Mouse (Mus musculus): ENCODE measurements around the gene Asxl1. TPM values are rescaled to one million over a fixed set of nuclear protein-coding genes. Genes with fewer than 3 reads are reported as not detected.

Asxl1 gene
- total RNA-seq, 2 experiments from 2014 or later: 22.4 to 23.7 TPM

DNA sequence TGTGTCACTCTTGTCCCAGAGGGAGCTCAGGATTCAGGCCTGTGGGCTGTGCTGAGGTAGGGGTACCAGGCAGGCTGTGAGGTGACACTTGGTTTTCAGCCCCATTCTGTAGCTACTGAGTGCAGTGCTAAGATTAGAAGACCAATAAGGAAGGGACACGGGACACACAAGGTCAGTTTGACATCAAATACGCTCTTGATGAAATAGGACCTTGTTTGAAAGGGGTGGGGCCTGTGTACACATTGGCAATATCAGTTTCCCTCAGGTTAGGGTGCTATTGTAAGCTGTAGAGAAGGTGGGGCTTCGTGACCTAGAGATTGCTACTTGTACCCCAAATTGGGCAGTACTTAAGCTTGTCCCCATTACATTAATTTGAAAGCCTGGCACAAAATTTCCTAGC lies 59.3 kb downstream of the Asxl1 start:
- DNase-seq (ENCODE audit: low spot score): no peak
- intact Hi-C loops (cut with DNase I): no loop called here

DNA sequence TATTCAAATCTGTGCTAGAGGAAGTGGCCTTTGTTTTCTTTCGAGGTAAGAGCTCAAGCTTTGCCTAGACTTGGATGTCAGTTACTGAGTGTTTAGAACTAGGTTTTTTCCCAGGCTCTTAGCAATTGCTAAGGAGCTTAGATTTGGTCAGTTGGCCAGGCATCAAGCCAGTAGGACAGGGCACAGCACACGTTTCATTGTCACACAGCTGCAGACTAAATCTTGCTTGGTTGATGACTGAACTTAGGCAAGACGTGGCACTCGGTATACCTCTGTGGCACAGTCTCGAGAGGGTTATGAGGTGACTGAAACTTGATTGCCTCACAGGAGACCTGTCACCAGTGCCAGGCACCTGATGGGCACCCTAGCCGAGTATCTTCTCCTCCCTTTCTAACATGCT lies 61.3 kb downstream of the Asxl1 start:
- DNase-seq (ENCODE audit: low spot score): no peak
- intact Hi-C loops (cut with DNase I): no loop called here

DNA sequence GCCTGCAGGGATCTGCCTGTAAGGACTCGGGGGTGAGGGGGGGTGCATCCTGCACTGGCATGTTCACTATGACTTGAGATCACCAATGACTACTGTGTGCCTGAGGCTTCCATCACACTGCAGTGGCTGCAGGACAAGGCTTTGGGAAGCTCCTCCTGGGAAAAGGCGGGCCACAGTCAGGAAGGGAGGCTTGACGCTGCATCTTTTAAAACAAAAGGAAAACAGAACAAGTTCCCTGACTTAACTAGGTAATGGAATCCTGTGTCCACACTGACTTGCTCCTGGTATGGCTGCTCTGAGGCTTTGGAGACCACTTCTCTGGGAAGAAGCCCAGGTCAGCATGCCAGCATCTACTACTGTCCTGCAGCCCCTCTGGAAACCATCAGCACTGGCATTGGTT lies 63.3 kb downstream of the Asxl1 start:
- intact Hi-C loops (cut with DNase I): no loop called here
- DNase-seq (ENCODE audit: low spot score): no peak

- no peak for DNase-seq (ENCODE audit: low spot score)
- intact Hi-C loops (cut with DNase I): no loop called here
Observed at GRCm38 (mm10) chr2:153411557-153411956, 65.9 kb downstream of the Asxl1 start.

DNA sequence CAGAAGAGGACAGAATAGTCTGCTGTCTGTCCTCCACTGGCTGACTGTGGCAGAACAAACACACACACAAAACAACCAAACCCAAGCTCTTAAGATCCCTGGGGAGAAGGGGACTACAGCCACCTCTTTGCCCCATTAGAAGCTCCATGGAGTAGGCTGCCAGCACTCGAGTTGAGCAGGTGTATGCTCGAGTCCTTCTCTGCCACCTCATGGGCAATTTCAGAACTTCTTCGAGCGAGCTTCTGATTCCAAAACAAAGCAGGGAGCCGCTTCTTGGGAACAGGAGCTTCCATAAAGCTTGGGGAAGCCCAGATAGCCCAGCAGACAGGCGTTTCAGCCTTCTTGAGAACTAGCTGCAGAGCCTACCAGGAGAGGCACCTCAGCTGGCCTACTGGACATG lies 66.9 kb downstream of the Asxl1 start:
- intact Hi-C loops (cut with DNase I): no loop called here
- DNase-seq (ENCODE audit: low spot score): no peak

GRCm38 (mm10) chr2:153414607-153415006 lies 69.0 kb downstream of the Asxl1 start:
- DNase-seq (ENCODE audit: low spot score): no peak
- intact Hi-C loops (cut with DNase I): loop anchor here (2.0 kb wide), 1 partner anchor 268 kb away; no protein-coding TSS in a partner anchor

DNA sequence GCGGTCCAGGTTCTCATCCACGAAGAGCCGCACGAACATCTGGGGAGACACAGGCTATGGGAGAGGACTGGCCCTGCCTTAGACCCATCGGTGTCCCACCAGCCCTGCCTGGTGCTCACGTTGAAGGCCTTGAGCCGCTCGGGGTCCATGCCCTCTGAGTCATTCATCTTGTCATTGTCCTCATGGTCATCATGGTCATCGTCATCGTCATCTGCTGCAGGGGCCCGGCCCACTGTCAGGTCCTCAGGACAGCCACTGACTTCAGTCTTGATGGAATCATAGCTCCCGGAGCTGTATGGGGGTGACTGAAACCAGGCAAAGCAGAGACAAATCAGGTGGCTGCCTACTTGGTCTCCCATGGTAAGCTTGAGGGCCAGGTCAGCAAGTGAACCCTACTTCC lies 72.2 kb downstream of the Asxl1 start:
- DNase-seq (ENCODE audit: low spot score): no peak
- intact Hi-C loops (cut with DNase I): no loop called here

DNA sequence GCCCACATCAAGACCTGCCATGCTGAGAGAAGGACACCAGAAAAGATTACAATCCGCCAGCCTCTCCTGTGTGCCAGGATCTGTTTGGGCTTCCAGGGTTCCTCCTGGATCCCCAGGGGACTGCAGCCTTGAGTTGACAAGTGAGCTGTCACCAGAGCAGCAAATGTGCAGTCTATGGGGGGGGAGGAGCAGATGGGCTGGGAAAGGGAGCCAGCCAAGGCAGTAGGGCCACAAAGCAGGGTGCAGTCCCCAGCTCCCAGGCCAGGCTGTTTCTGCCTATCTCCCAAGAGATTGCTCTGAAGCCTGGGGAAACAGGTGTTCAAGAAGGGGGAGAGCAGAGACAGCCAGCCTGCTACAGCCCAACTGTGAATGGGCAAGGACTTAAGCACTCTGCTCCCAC lies 72.8 kb downstream of the Asxl1 start:
- DNase-seq (ENCODE audit: low spot score): no peak
- intact Hi-C loops (cut with DNase I): no loop called here

GRCm38 (mm10) chr2:153421233-153421632 lies 75.6 kb downstream of the Asxl1 start:
- no peak for DNase-seq (ENCODE audit: low spot score)
- intact Hi-C loops (cut with DNase I): no loop called here

- intact Hi-C loops (cut with DNase I): no loop called here
- no peak for DNase-seq (ENCODE audit: low spot score)
Observed at GRCm38 (mm10) chr2:153422051-153422450, 76.4 kb downstream of the Asxl1 start.

DNA sequence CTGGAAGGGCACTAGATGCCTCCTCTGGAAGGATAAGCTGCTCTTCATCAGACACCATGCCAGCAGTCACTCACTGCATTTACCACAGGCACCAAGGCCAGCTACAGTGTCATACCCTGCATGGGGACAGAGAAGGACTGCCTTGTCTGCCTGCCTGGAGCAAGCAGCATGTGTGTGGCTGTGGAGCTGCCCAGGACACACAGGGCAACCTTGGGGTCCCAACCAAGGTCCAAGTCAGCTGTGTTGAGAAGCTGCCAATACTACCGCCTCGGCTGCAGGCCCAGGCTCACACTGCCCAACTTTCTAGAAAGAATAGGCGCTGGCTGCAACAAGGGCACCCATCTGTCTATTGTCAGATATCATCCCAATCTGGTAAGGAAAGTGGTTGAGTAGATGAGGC lies 77.5 kb downstream of the Asxl1 start:
- intact Hi-C loops (cut with DNase I): no loop called here
- no peak for DNase-seq (ENCODE audit: low spot score)

DNA sequence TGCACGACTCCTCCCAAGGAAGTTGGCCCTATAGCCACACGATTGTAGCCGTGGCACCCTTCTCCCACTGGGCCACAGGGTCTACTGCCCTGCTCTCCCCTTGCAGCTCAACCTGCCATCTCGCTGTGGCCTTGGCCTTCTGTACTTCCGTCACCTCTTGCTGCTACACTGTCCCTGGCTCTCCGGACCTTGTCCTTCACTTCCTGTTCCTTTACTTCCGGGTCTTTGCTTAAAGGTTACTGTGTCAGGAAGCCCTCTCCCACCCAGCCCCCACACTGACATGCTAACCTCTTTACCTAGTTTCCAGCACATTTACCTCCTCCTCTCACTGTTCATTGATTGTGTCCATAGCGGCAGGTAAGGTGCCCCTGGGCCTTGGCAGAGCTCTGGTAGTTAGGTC lies 78.9 kb downstream of the Asxl1 start:
- no peak for DNase-seq (ENCODE audit: low spot score)
- intact Hi-C loops (cut with DNase I): no loop called here

- intact Hi-C loops (cut with DNase I): no loop called here
Observed at GRCm38 (mm10) chr2:153425124-153425844, 79.7 kb downstream of the Asxl1 start.

DNA sequence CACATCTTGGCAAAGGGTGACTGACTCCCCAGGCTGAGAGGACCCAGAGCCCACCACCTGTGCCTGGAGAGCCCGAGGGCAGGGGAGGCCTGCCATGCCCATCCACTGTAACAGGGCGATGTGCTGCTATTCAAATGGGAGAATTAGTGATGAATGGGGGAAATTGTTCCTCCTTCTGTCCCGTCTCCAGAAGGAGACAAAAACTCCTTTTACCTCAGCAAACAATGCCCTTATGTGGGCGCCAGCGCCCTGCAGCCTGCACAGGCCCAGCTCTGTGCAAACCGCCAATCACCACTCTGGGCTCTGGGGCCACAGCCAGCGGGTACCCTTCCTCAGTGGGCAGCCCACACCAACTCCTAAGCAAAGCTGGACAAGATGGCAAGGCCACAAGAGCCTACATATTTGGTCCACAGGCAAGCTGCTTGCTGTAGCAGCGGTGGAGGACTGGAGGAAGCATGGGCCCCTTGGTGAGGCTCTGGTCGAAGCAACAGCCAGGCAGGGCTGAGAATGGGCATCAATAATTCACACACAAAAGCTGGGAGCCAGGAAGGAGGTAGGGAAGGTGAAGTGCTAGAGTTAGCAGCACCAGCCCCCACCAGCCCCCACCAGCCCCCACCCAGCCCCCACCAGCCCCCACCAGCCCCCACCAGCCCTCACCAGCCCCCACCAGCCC lies 80.5 kb downstream of the Asxl1 start:
- intact Hi-C loops (cut with DNase I): no loop called here
- DNase-seq (ENCODE audit: low spot score): no peak

More at GRCm38 (mm10) chr2:153425124-153425844, 79.7 kb downstream of the Asxl1 start:
- no peak for DNase-seq (ENCODE audit: low spot score)

DNA sequence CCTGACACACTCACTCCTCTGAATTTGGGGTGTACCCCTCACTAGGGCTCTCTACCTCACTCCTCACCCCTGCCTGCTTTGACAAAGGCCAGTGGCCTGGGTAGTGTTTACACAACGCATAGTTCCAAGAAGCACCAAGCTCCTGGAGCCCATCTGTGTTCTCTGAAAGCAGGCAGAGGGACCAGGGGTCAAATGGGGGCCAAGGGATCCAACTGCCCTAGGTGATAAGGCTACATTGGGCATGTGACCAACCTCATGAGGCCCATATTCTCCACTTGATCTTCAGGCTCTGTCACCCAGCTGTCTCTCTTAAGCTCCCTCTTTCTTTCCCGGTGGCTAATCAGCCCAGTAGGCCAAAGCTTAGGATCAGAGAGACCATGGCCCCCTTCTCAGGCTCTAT lies 81.3 kb downstream of the Asxl1 start:
- no peak for DNase-seq (ENCODE audit: low spot score)
- intact Hi-C loops (cut with DNase I): no loop called here

GRCm38 (mm10) chr2:153428485-153428884 lies 82.9 kb downstream of the Asxl1 start:
- intact Hi-C loops (cut with DNase I): no loop called here
- no peak for DNase-seq (ENCODE audit: low spot score)

GRCm38 (mm10) chr2:153430571-153430970 lies 84.9 kb downstream of the Asxl1 start:
- DNase-seq (ENCODE audit: low spot score): no peak
- intact Hi-C loops (cut with DNase I): no loop called here

- DNase-seq (ENCODE audit: low spot score): no peak
- intact Hi-C loops (cut with DNase I): no loop called here
Observed at GRCm38 (mm10) chr2:153432492-153432891, 86.9 kb downstream of the Asxl1 start.

GRCm38 (mm10) chr2:153433859-153434258 lies 88.2 kb downstream of the Asxl1 start:
- no peak for DNase-seq (ENCODE audit: low spot score)
- intact Hi-C loops (cut with DNase I): no loop called here

DNA sequence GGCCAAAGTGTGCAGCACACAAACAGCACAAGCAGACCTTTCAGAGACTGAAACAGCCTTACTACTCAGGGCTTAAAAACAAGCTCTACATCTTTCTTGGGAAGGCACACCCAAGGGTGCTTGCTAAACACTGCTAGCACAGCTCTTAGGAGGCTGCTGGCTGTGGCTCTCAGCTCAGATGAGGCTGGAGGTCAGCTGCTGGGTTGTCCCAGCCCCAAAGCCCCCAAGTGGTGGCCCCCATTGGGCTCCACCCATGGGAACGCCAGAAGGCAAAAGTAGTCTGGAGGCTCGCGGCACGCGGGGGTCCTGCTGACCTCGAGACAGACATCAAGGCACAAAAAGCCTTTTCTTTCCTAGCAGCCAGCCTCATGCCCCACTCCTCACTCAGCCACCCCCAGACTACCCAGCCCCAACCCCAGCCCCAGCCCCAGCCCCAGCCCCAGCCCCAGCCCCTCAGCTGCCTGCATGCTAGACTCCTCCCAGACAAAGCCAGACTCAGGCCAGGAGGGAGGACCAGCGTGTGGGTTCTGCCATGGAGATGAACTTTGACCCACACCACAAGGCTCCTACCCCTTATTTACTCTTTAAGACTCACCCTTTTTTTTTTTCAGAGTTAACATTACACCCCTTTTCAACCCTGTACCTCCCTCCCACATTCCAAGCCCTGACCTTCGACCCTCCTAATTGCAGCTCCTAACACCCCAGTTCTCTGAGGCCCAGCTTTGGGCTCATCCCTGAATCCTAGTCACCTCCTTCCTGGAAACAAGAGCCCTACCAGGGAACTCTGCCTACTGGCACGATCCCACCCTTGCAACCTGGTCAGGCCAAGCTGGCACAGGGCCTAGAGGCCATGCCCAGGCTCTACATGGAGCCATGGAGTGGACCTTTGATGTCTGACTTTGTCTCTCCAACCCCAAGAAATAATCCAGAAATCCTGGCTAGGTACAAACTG lies 89.5 kb downstream of the Asxl1 start:
- no peak for DNase-seq (ENCODE audit: low spot score)
- intact Hi-C loops (cut with DNase I): no loop called here

All from heart, postnatal 25 days (tissue).